Mouse (Mus musculus) embryonic facial prominence, embryonic 13.5 days (tissue): ENCODE measurements around the gene Lrrc74a. TPM values are rescaled to one million over a fixed set of nuclear protein-coding genes. Genes with fewer than 3 reads are reported as not detected.

Experiments
- ATAC-seq: fragments of 200-750 bp; cut with Nextera tagmentation; 2 replicates; pipeline ENCODE4 v1.8.0; 2017; ENCODE audit warnings: low read depth; ENCODE audit not compliant: insufficient number of reproducible peaks, insufficient read depth, low FRiP score, low TSS enrichment
- H3K27ac ChIP-seq: fragments of 300-500 bp; sonication (generic); 2 replicates; pipeline ENCODE4 v1.5.1; 2015; ENCODE audit warnings: moderate library complexity, mild to moderate bottlenecking, inconsistent platforms
- H3K27me3 ChIP-seq: fragments of 300-500 bp; sonication (generic); 2 replicates; pipeline ENCODE4 v1.6.1; 2015; ENCODE audit warnings: mild to moderate bottlenecking, inconsistent platforms
- H3K36me3 ChIP-seq: fragments of 300-500 bp; sonication (generic); 2 replicates; pipeline ENCODE4 v1.6.1; 2015; ENCODE audit warnings: mild to moderate bottlenecking, inconsistent platforms
- H3K4me1 ChIP-seq: fragments of 300-500 bp; sonication (generic); 2 replicates; pipeline ENCODE4 v1.6.1; 2015; ENCODE audit warnings: inconsistent platforms
- H3K4me2 ChIP-seq: fragments of 300-500 bp; sonication (generic); 2 replicates; pipeline ENCODE4 v1.6.1; 2015; ENCODE audit warnings: moderate library complexity, mild to moderate bottlenecking, inconsistent platforms
- H3K4me3 ChIP-seq: fragments of 300-500 bp; sonication (generic); 2 replicates; pipeline ENCODE4 v1.5.1; 2015; ENCODE audit warnings: mild to moderate bottlenecking, inconsistent platforms
- H3K9ac ChIP-seq: fragments of 300-500 bp; sonication (generic); 2 replicates; pipeline ENCODE4 v1.6.1; 2015; ENCODE audit warnings: mild to moderate bottlenecking, inconsistent platforms
- H3K9me3 ChIP-seq: fragments of 300-500 bp; sonication (generic); 2 replicates; pipeline ENCODE4 v1.6.1; 2016; ENCODE audit warnings: inconsistent platforms
- WGBS: fragments of 180-500 bp; shearing (Covaris S2); methylation state at CpG from one replicate; pipeline ENCODE4 v1.1.7; 2015; ENCODE audit warnings: mixed read lengths; 5-methylcytosine and 5-hydroxymethylcytosine counted together
- polyA plus RNA-seq: library from polyadenylated mRNA; unstranded; fragments of >200 nt; fragmentation: Nextera tagmentation; extraction: Ambion mirVana; gene quantifications from 2 replicates; pipeline ENCODE4 v1.2.1, GENCODE M21; 2015

Lrrc74a gene
- polyA plus RNA-seq, 1 experiment from 2014 or later = not detected

- H3K4me3 ChIP-seq = no peak overlapping the region
- no peaks in the 10 kb centered on the region for H3K9me3 ChIP-seq
- ATAC-seq = no peak
- no peak overlapping the region for H3K4me2 ChIP-seq
- no peaks in the 10 kb centered on the region for H3K27me3 ChIP-seq
- no peak overlapping the region for H3K27ac ChIP-seq
- no peak overlapping the region for H3K9ac ChIP-seq
- peaks cover 33% of the 10 kb centered on the region for H3K36me3 ChIP-seq
- peaks cover 22% of the 10 kb centered on the region for H3K4me1 ChIP-seq
- WGBS = 82% methylated on average over 2 of the region's 2 CpGs
Measured at GRCm38 (mm10) chr12:86697996-86698395, 36.2 kb upstream of the Lrrc74a start.

- Histone ChIP-seq H3K4me3 (no peak overlapping the region), H3K4me2 (no peak overlapping the region), H3K27ac (no peak overlapping the region), H3K4me1 (peaks cover 22% of the 10 kb centered on the region), H3K36me3 (peaks cover 34% of the 10 kb centered on the region), H3K9ac (no peak overlapping the region), H3K27me3 (no peaks in the 10 kb centered on the region), H3K9me3 (no peaks in the 10 kb centered on the region)
- no peak for ATAC-seq
Measured at GRCm38 (mm10) chr12:86698537-86698936, 35.6 kb upstream of the Lrrc74a start.

GRCm38 (mm10) chr12:86699965-86700926 lies 33.9 kb upstream of the Lrrc74a start:
- ATAC-seq = no peak
- WGBS = 32% methylated on average over 19 of the region's 19 CpGs
- no peaks in the 10 kb centered on the region for H3K27me3 ChIP-seq
- peaks cover 34% of the 10 kb centered on the region for H3K36me3 ChIP-seq
- no peaks in the 10 kb centered on the region for H3K9me3 ChIP-seq
- H3K4me2 ChIP-seq = no peak overlapping the region
- H3K4me3 ChIP-seq = no peak overlapping the region
- H3K9ac ChIP-seq = no peak overlapping the region
- no peak overlapping the region; the same call in 1 of the 2 replicates for H3K27ac ChIP-seq
- peaks cover 22% of the 10 kb centered on the region for H3K4me1 ChIP-seq

- H3K27ac ChIP-seq = no peak overlapping the region
- no peak overlapping the region for H3K9ac ChIP-seq
- WGBS = 67% methylated on average over 4 of the region's 4 CpGs
- H3K36me3 ChIP-seq = peaks cover 29% of the 10 kb centered on the region
- ATAC-seq = no peak
- no peak overlapping the region for H3K4me2 ChIP-seq
- no peaks in the 10 kb centered on the region for H3K27me3 ChIP-seq
- peaks cover 22% of the 10 kb centered on the region for H3K4me1 ChIP-seq
- no peaks in the 10 kb centered on the region for H3K9me3 ChIP-seq
- no peak overlapping the region for H3K4me3 ChIP-seq
Measured at GRCm38 (mm10) chr12:86700927-86701310, 33.2 kb upstream of the Lrrc74a start.

GRCm38 (mm10) chr12:86701491-86701890 lies 32.7 kb upstream of the Lrrc74a start:
- Histone ChIP-seq H3K9ac (no peak overlapping the region), H3K4me3 (no peak overlapping the region), H3K36me3 (peaks cover 25% of the 10 kb centered on the region), H3K9me3 (no peaks in the 10 kb centered on the region), H3K4me1 (peaks cover 22% of the 10 kb centered on the region), H3K4me2 (no peak overlapping the region), H3K27me3 (no peaks in the 10 kb centered on the region), H3K27ac (no peak overlapping the region)
- ATAC-seq = no peak
- 87% methylated on average over 4 of the region's 4 CpGs for WGBS

GRCm38 (mm10) chr12:86702690-86703089 lies 31.5 kb upstream of the Lrrc74a start:
- WGBS = 88% methylated on average over 3 of the region's 3 CpGs
- H3K4me3 ChIP-seq = no peak overlapping the region

GRCm38 (mm10) chr12:86705843-86706242 lies 28.3 kb upstream of the Lrrc74a start:
- Histone ChIP-seq H3K4me2 (no peak overlapping the region), H3K9ac (no peak overlapping the region), H3K4me3 (no peak overlapping the region), H3K36me3 (peaks cover 20% of the 10 kb centered on the region), H3K4me1 (peaks cover 6% of the 10 kb centered on the region), H3K27ac (no peak overlapping the region), H3K27me3 (no peaks in the 10 kb centered on the region), H3K9me3 (no peaks in the 10 kb centered on the region)
- no peak for ATAC-seq
- WGBS = 75% methylated on average over 5 of the region's 5 CpGs

More at GRCm38 (mm10) chr12:86702690-86703089, 31.5 kb upstream of the Lrrc74a start:
- H3K4me2 ChIP-seq = no peak overlapping the region
- ATAC-seq = no peak
- no peaks in the 10 kb centered on the region for H3K9me3 ChIP-seq
- H3K9ac ChIP-seq = no peak overlapping the region
- H3K27me3 ChIP-seq = no peaks in the 10 kb centered on the region
- peaks cover 22% of the 10 kb centered on the region for H3K4me1 ChIP-seq
- H3K36me3 ChIP-seq = peaks cover 20% of the 10 kb centered on the region
- H3K27ac ChIP-seq = no peak overlapping the region

- peaks cover 7% of the 10 kb centered on the region for H3K36me3 ChIP-seq
- ATAC-seq = no peak
- H3K4me1 ChIP-seq = no peaks in the 10 kb centered on the region
- H3K4me3 ChIP-seq = no peak overlapping the region
- H3K9me3 ChIP-seq = no peaks in the 10 kb centered on the region
- H3K9ac ChIP-seq = no peak overlapping the region
- WGBS = 60% methylated on average over 5 of the region's 5 CpGs
- H3K27me3 ChIP-seq = no peaks in the 10 kb centered on the region
- no peak overlapping the region for H3K4me2 ChIP-seq
- H3K27ac ChIP-seq = no peak overlapping the region
Measured at GRCm38 (mm10) chr12:86714026-86714425, 20.1 kb upstream of the Lrrc74a start.

GRCm38 (mm10) chr12:86715401-86715800 lies 18.8 kb upstream of the Lrrc74a start:
- Histone ChIP-seq H3K9me3 (no peaks in the 10 kb centered on the region), H3K9ac (no peak overlapping the region), H3K4me2 (no peak overlapping the region), H3K27ac (no peak overlapping the region), H3K27me3 (no peaks in the 10 kb centered on the region), H3K4me1 (peaks cover 4% of the 10 kb centered on the region; the same call in 1 of the 2 replicates), H3K36me3 (peaks cover 7% of the 10 kb centered on the region), H3K4me3 (no peak overlapping the region)
- ATAC-seq = no peak
- WGBS = 45% methylated on average over 5 of the region's 5 CpGs

- Histone ChIP-seq H3K9ac (no peak overlapping the region), H3K9me3 (no peaks in the 10 kb centered on the region), H3K36me3 (peaks cover 13% of the 10 kb centered on the region), H3K4me3 (no peak overlapping the region), H3K27me3 (no peaks in the 10 kb centered on the region), H3K4me2 (no peak overlapping the region), H3K27ac (no peak overlapping the region), H3K4me1 (peaks cover 13% of the 10 kb centered on the region; the same call in 1 of the 2 replicates)
- ATAC-seq = no peak
- 88% methylated on average over 11 of the region's 11 CpGs for WGBS
Measured at GRCm38 (mm10) chr12:86716962-86717361, 17.2 kb upstream of the Lrrc74a start.

GRCm38 (mm10) chr12:86719961-86720639 lies 14.1 kb upstream of the Lrrc74a start:
- H3K27ac ChIP-seq = 0 out of 2 replicates have a peak overlapping the region, but pooled peaks have one; percentile 64
- 81% methylated on average over 18 of the region's 18 CpGs for WGBS
- no peak for ATAC-seq

More at GRCm38 (mm10) chr12:86719961-86720639, 14.1 kb upstream of the Lrrc74a start:
- Histone ChIP-seq H3K4me3 (no peak overlapping the region), H3K36me3 (peaks cover 13% of the 10 kb centered on the region), H3K9me3 (no peaks in the 10 kb centered on the region), H3K4me1 (peaks cover 17% of the 10 kb centered on the region; the same call in 1 of the 2 replicates), H3K27me3 (no peaks in the 10 kb centered on the region), H3K9ac (0 out of 2 replicates have a peak overlapping the region, but pooled peaks have one; percentile 27), H3K4me2 (no peak overlapping the region)
